Mouse (Mus musculus) embryonic facial prominence, embryonic 13.5 days (tissue): Measurements from ENCODE around the gene Ppp2r1a. TPM values are rescaled to one million over a fixed set of nuclear protein-coding genes. Genes with fewer than 3 reads are reported as not detected.
A peak's percentile ranks its signal among the peaks of the same experiment; 100 is the strongest.

Source experiments
- ATAC-seq: fragments of 200-750 bp; cut with Nextera tagmentation; 2 replicates; pipeline ENCODE4 v1.8.0; 2017; ENCODE audit warnings: low read depth; ENCODE audit not compliant: insufficient number of reproducible peaks, insufficient read depth, low FRiP score, low TSS enrichment
- H3K27ac ChIP-seq: fragments of 300-500 bp; sonication (generic); 2 replicates; pipeline ENCODE4 v1.5.1; 2015; ENCODE audit warnings: moderate library complexity, mild to moderate bottlenecking, inconsistent platforms
- H3K27me3 ChIP-seq: fragments of 300-500 bp; sonication (generic); 2 replicates; pipeline ENCODE4 v1.6.1; 2015; ENCODE audit warnings: mild to moderate bottlenecking, inconsistent platforms
- H3K36me3 ChIP-seq: fragments of 300-500 bp; sonication (generic); 2 replicates; pipeline ENCODE4 v1.6.1; 2015; ENCODE audit warnings: mild to moderate bottlenecking, inconsistent platforms
- H3K4me1 ChIP-seq: fragments of 300-500 bp; sonication (generic); 2 replicates; pipeline ENCODE4 v1.6.1; 2015; ENCODE audit warnings: inconsistent platforms
- H3K4me2 ChIP-seq: fragments of 300-500 bp; sonication (generic); 2 replicates; pipeline ENCODE4 v1.6.1; 2015; ENCODE audit warnings: moderate library complexity, mild to moderate bottlenecking, inconsistent platforms
- H3K4me3 ChIP-seq: fragments of 300-500 bp; sonication (generic); 2 replicates; pipeline ENCODE4 v1.5.1; 2015; ENCODE audit warnings: mild to moderate bottlenecking, inconsistent platforms
- H3K9ac ChIP-seq: fragments of 300-500 bp; sonication (generic); 2 replicates; pipeline ENCODE4 v1.6.1; 2015; ENCODE audit warnings: mild to moderate bottlenecking, inconsistent platforms
- H3K9me3 ChIP-seq: fragments of 300-500 bp; sonication (generic); 2 replicates; pipeline ENCODE4 v1.6.1; 2016; ENCODE audit warnings: inconsistent platforms
- WGBS: fragments of 180-500 bp; shearing (Covaris S2); methylation state at CpG from one replicate; pipeline ENCODE4 v1.1.7; 2015; ENCODE audit warnings: mixed read lengths; 5-methylcytosine and 5-hydroxymethylcytosine counted together
- polyA plus RNA-seq: library from polyadenylated mRNA; unstranded; fragments of >200 nt; fragmentation: Nextera tagmentation; extraction: Ambion mirVana; gene quantifications from 2 replicates; pipeline ENCODE4 v1.2.1, GENCODE M21; 2015

Ppp2r1a gene
- polyA plus RNA-seq, 1 experiment from 2014 or later = 387 TPM

- 5% methylated on average over 36 of the region's 36 CpGs for WGBS
Observed at GRCm38 (mm10) chr17:21008382-21009331, 63.5 kb downstream of the Ppp2r1a start, which contains the start of gene Zfp160. Gene Zfp160, plus strand, starts transcription at chr17:21008903.

GRCm38 (mm10) chr17:21009726-21010125, 64.6 kb downstream of the Ppp2r1a start:
- peak overlapping the region; percentile 85 for H3K9ac ChIP-seq
- H3K27ac ChIP-seq = peak overlapping the region; percentile 91; the same call in 1 of the 2 replicates
- peaks cover 22% of the 10 kb centered on the region for H3K36me3 ChIP-seq
- WGBS = 21% methylated on average over 1 of the region's 1 CpGs
- no peaks in the 10 kb centered on the region for H3K9me3 ChIP-seq
- peaks cover 17% of the 10 kb centered on the region for H3K4me1 ChIP-seq
- no peak for ATAC-seq
- no peaks in the 10 kb centered on the region for H3K27me3 ChIP-seq
- peak overlapping the region; percentile 89 for H3K4me2 ChIP-seq
- peak overlapping the region; percentile 79 for H3K4me3 ChIP-seq

More at GRCm38 (mm10) chr17:21008382-21009331, 63.5 kb downstream of the Ppp2r1a start, which contains the start of gene Zfp160:
- Histone ChIP-seq H3K27ac (peak within 1 kb of the TSS; percentile 91), H3K4me3 (peak within 1 kb of the TSS; percentile 79), H3K27me3 (no peaks in the 10 kb centered on the region), H3K4me2 (peak within 1 kb of the TSS; percentile 89), H3K4me1 (peaks cover 17% of the 10 kb centered on the region), H3K36me3 (peaks cover 18% of the 10 kb centered on the region), H3K9me3 (no peaks in the 10 kb centered on the region), H3K9ac (peak within 1 kb of the TSS; percentile 85)
- ATAC-seq = peak; percentile 89

Other genes starting within 250 kb of the Ppp2r1a start
- gene Vmn1r227, start 215.5 kb upstream of the Ppp2r1a start, polyA plus RNA-seq = not detected in 2 replicates
- gene Vmn1r228, start 159.2 kb upstream of the Ppp2r1a start, polyA plus RNA-seq = not detected in 2 replicates
- not detected in 2 replicates for gene Vmn1r229, start 133.8 kb upstream of the Ppp2r1a start, polyA plus RNA-seq
- gene Vmn1r230, start 104.9 kb upstream of the Ppp2r1a start, polyA plus RNA-seq = not detected in 2 replicates
- not detected in 2 replicates for gene Vmn1r231, start 40.2 kb upstream of the Ppp2r1a start, polyA plus RNA-seq
- gene Vmn1r232, start 25.6 kb upstream of the Ppp2r1a start, polyA plus RNA-seq = not detected in 2 replicates
- not detected in 2 replicates for gene Vmn1r233, start 51.2 kb downstream of the Ppp2r1a start, polyA plus RNA-seq
- gene Zfp160, start 63.6 kb downstream of the Ppp2r1a start, polyA plus RNA-seq = 17.8 and 23.0 TPM in 2 replicates